Mouse (Mus musculus) heart, embryonic 14.5 days (tissue): ENCODE data around the gene Hist2h2aa1. TPM values are rescaled to one million over a fixed set of nuclear protein-coding genes. Genes with fewer than 3 reads are reported as not detected.
"Not testable (repeated sequence)": the region's sequence is repeated elsewhere in the genome, so short reads cannot be mapped to it uniquely, and the experiment has no call there.

Source experiments
- ATAC-seq: fragments of 200-750 bp; cut with Nextera tagmentation; 2 replicates; pipeline ENCODE4 v1.8.0; 2017; ENCODE audit warnings: low read depth, moderate TSS enrichment; ENCODE audit not compliant: insufficient number of reproducible peaks, insufficient read depth, low FRiP score
- H3K27ac ChIP-seq, 2 experiments: fragments of 200-500 bp in 1 of 2; fragments of 300-500 bp in 1 of 2; sonication (generic) in 1 of 2; replicated peaks in 1 of 2; 2 replicates each; pipeline ENCODE4 v1.5.1; 2012 to 2014; ENCODE audit warnings: low read depth in 2 of 2, low read length in 2 of 2, control low read depth in 1 of 2, mild to moderate bottlenecking in 1 of 2, mixed read lengths in 1 of 2; ENCODE audit not compliant: control insufficient read depth in 1 of 2, insufficient read depth in 1 of 2
- H3K27me3 ChIP-seq: fragments of 300-500 bp; sonication (generic); 2 replicates; pipeline ENCODE4 v1.6.1; 2014; ENCODE audit warnings: mild to moderate bottlenecking, low read length, control low read depth; ENCODE audit not compliant: control insufficient read depth, insufficient read depth
- H3K36me3 ChIP-seq: fragments of 300-500 bp; sonication (generic); 2 replicates; pipeline ENCODE4 v1.6.1; 2014; ENCODE audit warnings: mild to moderate bottlenecking, control low read depth, low read length, mixed read lengths; ENCODE audit not compliant: control insufficient read depth, insufficient read depth
- H3K4me1 ChIP-seq, 2 experiments: fragments of 200-500 bp in 1 of 2; fragments of 300-500 bp in 1 of 2; sonication (generic) in 1 of 2; 2 replicates each; pipeline ENCODE4 v1.6.1; 2012 to 2014; ENCODE audit warnings: low read length in 2 of 2, control low read depth in 1 of 2, mixed read lengths in 1 of 2; ENCODE audit not compliant: control insufficient read depth in 2 of 2, insufficient read depth in 2 of 2
- H3K4me2 ChIP-seq: fragments of 300-500 bp; sonication (generic); 2 replicates; pipeline ENCODE4 v1.6.1; 2014; ENCODE audit warnings: mild to moderate bottlenecking, low read length
- H3K4me3 ChIP-seq, 2 experiments: fragments of 200-500 bp in 1 of 2; fragments of 300-500 bp in 1 of 2; sonication (generic) in 1 of 2; 2 replicates each; pipeline ENCODE4 v1.5.1; 2012 to 2014; ENCODE audit warnings: low read length in 2 of 2, mild to moderate bottlenecking in 2 of 2, control low read depth in 1 of 2, low read depth in 1 of 2, moderate library complexity in 1 of 2; ENCODE audit not compliant: control insufficient read depth in 1 of 2, insufficient read depth in 1 of 2
- H3K9ac ChIP-seq: fragments of 300-500 bp; sonication (generic); 2 replicates; pipeline ENCODE4 v1.6.1; 2014; ENCODE audit warnings: mild to moderate bottlenecking, low read length
- H3K9me3 ChIP-seq: fragments of 300-500 bp; sonication (generic); 2 replicates; pipeline ENCODE4 v1.6.1; 2016; ENCODE audit warnings: low read length, control low read depth; ENCODE audit not compliant: control insufficient read depth
- WGBS: fragments of 180-500 bp; shearing (Covaris S2); extraction: QIAGEN DNeasy Blood & Tissue Kit; methylation state at CpG from one replicate; pipeline ENCODE4 v1.1.7; 2014; 5-methylcytosine and 5-hydroxymethylcytosine counted together
- polyA plus RNA-seq: library from polyadenylated mRNA; unstranded; fragments of >200 nt; fragmentation: Nextera tagmentation; extraction: Ambion mirVana; gene quantifications from 2 replicates; pipeline ENCODE4 v1.2.1, GENCODE M21; 2014

Gene Hist2h2aa1
- polyA plus RNA-seq, result 22.5 and 26.3 TPM in 2 replicates

GRCm38 (mm10) chr3:96245003-96245886 is at the start of gene Hist2h2aa1:
Gene Hist2h2aa1, plus strand, starts transcription at chr3:96245497.
- peaks cover 6 to 39% of the 10 kb centered on the region in 2 experiments for H3K4me1 ChIP-seq
- H3K9me3 ChIP-seq, H3K36me3 ChIP-seq, H3K27me3 ChIP-seq: not testable (repeated sequence)
- H3K4me2 ChIP-seq, result peak within 1 kb of the TSS; percentile 74
- peak; percentile 88 for ATAC-seq
- WGBS, result under 1% methylated on average over 27 of the region's 88 CpGs
- peak within 1 kb of the TSS; percentile 98 for H3K27ac ChIP-seq
- H3K4me3 ChIP-seq, result peak within 1 kb of the TSS; percentile 48 to 67
- peak within 1 kb of the TSS; percentile 91 for H3K9ac ChIP-seq

- Histone ChIP-seq H3K9me3 (no peaks in the 10 kb centered on the region), H3K27ac (no peak overlapping the region), H3K4me1 (peaks cover 7 to 11% of the 10 kb centered on the region in 2 experiments), H3K4me3 (no peak overlapping the region), H3K9ac (no peak overlapping the region), H3K4me2 (no peak overlapping the region), H3K27me3 (no peaks in the 10 kb centered on the region), H3K36me3 (peaks cover 40% of the 10 kb centered on the region)
- ATAC-seq, result no peak
- 90% methylated on average over 11 of the region's 11 CpGs for WGBS
Measured at GRCm38 (mm10) chr3:96195616-96196313, 49.5 kb upstream of the Hist2h2aa1 start.

GRCm38 (mm10) chr3:96196437-96197128 is 48.7 kb upstream of the Hist2h2aa1 start:
- H3K27ac ChIP-seq, result peak overlapping the region; percentile 76 to 90; a peak in 3 of 4 replicates
- H3K9ac ChIP-seq, result peak overlapping the region; percentile 80
- no peaks in the 10 kb centered on the region for H3K27me3 ChIP-seq
- H3K9me3 ChIP-seq, result no peaks in the 10 kb centered on the region
- peaks cover 7 to 11% of the 10 kb centered on the region in 2 experiments for H3K4me1 ChIP-seq
- H3K36me3 ChIP-seq, result peaks cover 32% of the 10 kb centered on the region
- no peak for ATAC-seq
- peak overlapping the region; percentile 56 to 61 for H3K4me3 ChIP-seq
- WGBS, result 20% methylated on average over 27 of the region's 27 CpGs
- peak overlapping the region; percentile 83 for H3K4me2 ChIP-seq

- H3K4me1 ChIP-seq, result peaks cover 7 to 11% of the 10 kb centered on the region in 2 experiments
- under 1% methylated on average over 50 of the region's 50 CpGs for WGBS
Measured at GRCm38 (mm10) chr3:96197129-96197749, 48.1 kb upstream of the Hist2h2aa1 start.

GRCm38 (mm10) chr3:96198181-96198580 is 47.1 kb upstream of the Hist2h2aa1 start:
- Histone ChIP-seq H3K9ac (peak overlapping the region; percentile 35), H3K36me3 (peaks cover 16% of the 10 kb centered on the region), H3K27me3 (no peaks in the 10 kb centered on the region), H3K27ac (no peak overlapping the region), H3K4me1 (peaks cover 7 to 11% of the 10 kb centered on the region in 2 experiments), H3K4me2 (peak overlapping the region; percentile 83), H3K4me3 (peak overlapping the region; percentile 6 to 56; a peak in 2 of 4 replicates), H3K9me3 (no peaks in the 10 kb centered on the region)
- ATAC-seq, result no peak
- WGBS, result 2% methylated on average over 6 of the region's 6 CpGs

More at GRCm38 (mm10) chr3:96197129-96197749, 48.1 kb upstream of the Hist2h2aa1 start:
- Histone ChIP-seq H3K9me3 (no peaks in the 10 kb centered on the region), H3K4me3 (peak overlapping the region; percentile 56 to 61), H3K27me3 (no peaks in the 10 kb centered on the region), H3K9ac (peak overlapping the region; percentile 80), H3K27ac (peak overlapping the region; percentile 76 to 90), H3K4me2 (peak overlapping the region; percentile 83), H3K36me3 (peaks cover 25% of the 10 kb centered on the region)
- peak; percentile 89 for ATAC-seq

GRCm38 (mm10) chr3:96198601-96199251 is 46.6 kb upstream of the Hist2h2aa1 start:
- H3K27me3 ChIP-seq, H3K4me3 ChIP-seq, H3K9ac ChIP-seq, H3K9me3 ChIP-seq, ATAC-seq, H3K27ac ChIP-seq: not testable (repeated sequence)
- H3K4me1 ChIP-seq, result peaks cover 7 to 11% of the 10 kb centered on the region in 2 experiments
- 24% methylated on average over 6 of the region's 8 CpGs for WGBS
- peaks cover 10% of the 10 kb centered on the region for H3K36me3 ChIP-seq
- peak overlapping the region; percentile 83; the same call in 1 of the 2 replicates for H3K4me2 ChIP-seq
